Mouse (Mus musculus): Measurements from ENCODE around the gene Tenm3.

Tenm3 gene

GRCm38 (mm10) chr8:48451247-48451635 is 392.5 kb downstream of the Tenm3 start:
- no peak for DNase-seq (ENCODE audit: low spot score in 2 of 2)

- DNase-seq (ENCODE audit: low spot score in 2 of 2), result peak; percentile 15 to 28
Measured at GRCm38 (mm10) chr8:48450397-48451246, 393.1 kb downstream of the Tenm3 start.

- no peak for DNase-seq (ENCODE audit: low spot score in 2 of 2)
Measured at GRCm38 (mm10) chr8:48449625-48450024, 394.1 kb downstream of the Tenm3 start.

GRCm38 (mm10) chr8:48445690-48446089 is 398.1 kb downstream of the Tenm3 start:
- DNase-seq (ENCODE audit: low spot score in 2 of 2), result no peak

GRCm38 (mm10) chr8:48439491-48439890 is 404.3 kb downstream of the Tenm3 start:
- no peak for DNase-seq (ENCODE audit: low spot score in 2 of 2)

GRCm38 (mm10) chr8:48437523-48438207 is 406.1 kb downstream of the Tenm3 start:
- no peak for DNase-seq (ENCODE audit: low spot score in 2 of 2)

GRCm38 (mm10) chr8:48425101-48425500 is 418.6 kb downstream of the Tenm3 start:
- no peak for DNase-seq (ENCODE audit: low spot score in 2 of 2)

- DNase-seq (ENCODE audit: low spot score in 2 of 2), result no peak
Measured at GRCm38 (mm10) chr8:48417714-48418113, 426.0 kb downstream of the Tenm3 start.

GRCm38 (mm10) chr8:48410916-48411315 is 432.8 kb downstream of the Tenm3 start:
- no peak for DNase-seq (ENCODE audit: low spot score in 2 of 2)

GRCm38 (mm10) chr8:48400572-48400972 is 443.2 kb downstream of the Tenm3 start:
- no peak for DNase-seq (ENCODE audit: low spot score in 2 of 2)

- no peak for DNase-seq (ENCODE audit: low spot score in 2 of 2)
Measured at GRCm38 (mm10) chr8:48385833-48386232, 457.9 kb downstream of the Tenm3 start.

GRCm38 (mm10) chr8:48380035-48380434 is 463.7 kb downstream of the Tenm3 start:
- peak; percentile 11 to 12 for DNase-seq (ENCODE audit: low spot score in 2 of 2)

GRCm38 (mm10) chr8:48376774-48377173 is 467.0 kb downstream of the Tenm3 start:
- peak; percentile 66 to 73 for DNase-seq (ENCODE audit: low spot score in 2 of 2)

- no peak for DNase-seq (ENCODE audit: low spot score in 2 of 2)
Measured at GRCm38 (mm10) chr8:48375183-48375582, 468.6 kb downstream of the Tenm3 start.

- DNase-seq (ENCODE audit: low spot score in 2 of 2), result no peak
Measured at GRCm38 (mm10) chr8:48373404-48373803, 470.3 kb downstream of the Tenm3 start.

- DNase-seq (ENCODE audit: low spot score in 2 of 2), result no peak
Measured at GRCm38 (mm10) chr8:48367164-48367563, 476.6 kb downstream of the Tenm3 start.

- no peak for DNase-seq (ENCODE audit: low spot score in 2 of 2)
Measured at GRCm38 (mm10) chr8:48356849-48357248, 486.9 kb downstream of the Tenm3 start.

- no peak for DNase-seq (ENCODE audit: low spot score in 2 of 2)
Measured at GRCm38 (mm10) chr8:48353458-48353857, 490.3 kb downstream of the Tenm3 start.

- DNase-seq (ENCODE audit: low spot score in 2 of 2), result no peak
Measured at GRCm38 (mm10) chr8:48348901-48349300, 494.9 kb downstream of the Tenm3 start.

GRCm38 (mm10) chr8:48348386-48348785 is 495.4 kb downstream of the Tenm3 start:
- DNase-seq (ENCODE audit: low spot score in 2 of 2), result no peak

GRCm38 (mm10) chr8:48343067-48343420 is 500.7 kb downstream of the Tenm3 start:
- no peak for DNase-seq (ENCODE audit: low spot score in 2 of 2)

GRCm38 (mm10) chr8:48342321-48343066 is 501.3 kb downstream of the Tenm3 start:
- no peak for DNase-seq (ENCODE audit: low spot score in 2 of 2)

Measured in heart, adult 9 months (tissue).